Mouse (Mus musculus) intestine, postnatal 0 days (tissue): Measurements from ENCODE around the gene Rars. TPM values are rescaled to one million over a fixed set of nuclear protein-coding genes. Genes with fewer than 3 reads are reported as not detected.
"Not testable (repeated sequence)": the region's sequence is repeated elsewhere in the genome, so short reads cannot be mapped to it uniquely, and the experiment has no call there.

Experiments used
- ATAC-seq: fragments of 200-750 bp; cut with Nextera tagmentation; 2 replicates; pipeline ENCODE4 v1.8.0; 2017; ENCODE audit warnings: mild to moderate bottlenecking, moderate TSS enrichment, moderate library complexity
- H3K27ac ChIP-seq: fragments of 300-500 bp; sonication (generic); 2 replicates; pipeline ENCODE4 v1.5.1; 2014; ENCODE audit warnings: mild to moderate bottlenecking, low read depth, low read length, moderate library complexity
- H3K27me3 ChIP-seq: fragments of 300-500 bp; sonication (generic); replicated peaks from 2 replicates; pipeline ENCODE4 v1.6.1; 2014; ENCODE audit warnings: low read length, mixed read lengths; ENCODE audit not compliant: control insufficient read depth, insufficient read depth
- H3K36me3 ChIP-seq: fragments of 300-500 bp; sonication (generic); 2 replicates; pipeline ENCODE4 v1.6.1; 2014; ENCODE audit warnings: mild to moderate bottlenecking, moderate library complexity; ENCODE audit not compliant: control insufficient read depth, insufficient read depth
- H3K4me1 ChIP-seq: fragments of 300-500 bp; sonication (generic); replicated peaks from 2 replicates; pipeline ENCODE4 v1.6.1; 2014; ENCODE audit warnings: antibody characterized with exemption, low read length, mixed read lengths; ENCODE audit not compliant: control insufficient read depth, insufficient read depth
- H3K4me2 ChIP-seq: fragments of 300-500 bp; sonication (generic); replicated peaks from 2 replicates; pipeline ENCODE4 v1.6.1; 2014; ENCODE audit warnings: low read depth, mild to moderate bottlenecking, moderate library complexity
- H3K4me3 ChIP-seq: fragments of 300-500 bp; sonication (generic); 2 replicates; pipeline ENCODE4 v1.5.1; 2014; ENCODE audit warnings: low read depth, low read length
- H3K9ac ChIP-seq: fragments of 300-500 bp; sonication (generic); 2 replicates; pipeline ENCODE4 v1.6.1; 2014; ENCODE audit warnings: mild to moderate bottlenecking, low read depth, low read length
- H3K9me3 ChIP-seq: fragments of 300-500 bp; sonication (generic); 2 replicates; pipeline ENCODE4 v1.6.1; 2016; ENCODE audit warnings: mixed run types; ENCODE audit not compliant: control insufficient read depth
- CTCF ChIP-seq: sonication (generic); IDR thresholded peaks from 2 replicates; pipeline ENCODE4 v1.5.1; 2016; ENCODE audit warnings: low read depth, mild to moderate bottlenecking, control low read depth, antibody characterized with exemption, moderate library complexity
- WGBS: fragments of 180-500 bp; shearing (Covaris S2); extraction: QIAGEN DNeasy Blood & Tissue Kit; methylation state at CpG from one replicate; pipeline ENCODE4 v1.1.7; 2014; 5-methylcytosine and 5-hydroxymethylcytosine counted together
- polyA plus RNA-seq: library from polyadenylated mRNA; unstranded; fragments of >200 nt; fragmentation: Nextera tagmentation; extraction: Ambion mirVana; gene quantifications from 2 replicates; pipeline ENCODE4 v1.2.1, GENCODE M21; 2015

The Rars gene
- polyA plus RNA-seq, 1 experiment from 2014 or later, result 82.3 TPM

DNA sequence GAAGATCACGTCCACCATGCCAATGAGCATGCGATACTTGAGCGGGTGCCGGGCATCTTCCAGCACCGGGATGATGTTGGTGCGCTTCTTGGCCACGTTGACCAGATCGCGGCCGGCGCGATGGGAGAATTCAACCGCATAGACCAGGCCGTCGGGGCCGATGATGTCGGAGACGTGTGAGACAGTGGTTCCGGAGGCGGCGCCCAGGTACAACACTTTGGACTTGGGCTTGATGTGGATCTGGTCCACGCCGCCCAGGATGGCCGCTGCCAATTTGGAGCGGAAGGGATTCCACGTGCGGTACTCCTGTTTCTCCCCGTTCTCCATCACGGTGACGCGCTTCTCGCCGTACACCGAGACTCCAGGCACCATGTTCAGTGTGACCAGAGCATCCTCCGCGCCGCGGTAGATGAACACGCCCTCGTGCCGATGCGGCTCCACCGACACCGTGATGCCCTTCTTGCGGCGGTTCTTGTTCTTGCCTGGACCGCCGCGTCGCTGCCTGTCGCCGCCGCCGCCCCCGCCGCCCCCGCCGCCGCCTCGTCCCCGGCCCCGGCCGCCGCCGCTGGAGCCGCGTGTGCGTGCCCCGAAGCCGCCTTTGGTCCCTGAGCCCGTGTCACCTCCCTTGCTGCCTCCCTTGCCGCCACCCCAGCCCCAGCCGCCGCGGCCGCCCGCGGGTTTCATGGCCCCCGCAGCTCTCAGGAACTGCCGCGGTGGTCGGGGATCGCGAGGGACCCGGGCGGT lies 36.4 kb downstream of the Rars start:
- Histone ChIP-seq H3K27ac (no peak overlapping the region), H3K9me3 (no peaks in the 10 kb centered on the region), H3K27me3 (peaks cover 44% of the 10 kb centered on the region), H3K4me2 (peak overlapping the region; percentile 53), H3K4me3 (peak overlapping the region; percentile 30), H3K36me3 (no peaks in the 10 kb centered on the region), H3K9ac (no peak overlapping the region), H3K4me1 (no peaks in the 10 kb centered on the region)
- no peak for TF ChIP-seq CTCF
- ATAC-seq, result no peak
- 7% methylated on average over 68 of the region's 86 CpGs for WGBS

DNA sequence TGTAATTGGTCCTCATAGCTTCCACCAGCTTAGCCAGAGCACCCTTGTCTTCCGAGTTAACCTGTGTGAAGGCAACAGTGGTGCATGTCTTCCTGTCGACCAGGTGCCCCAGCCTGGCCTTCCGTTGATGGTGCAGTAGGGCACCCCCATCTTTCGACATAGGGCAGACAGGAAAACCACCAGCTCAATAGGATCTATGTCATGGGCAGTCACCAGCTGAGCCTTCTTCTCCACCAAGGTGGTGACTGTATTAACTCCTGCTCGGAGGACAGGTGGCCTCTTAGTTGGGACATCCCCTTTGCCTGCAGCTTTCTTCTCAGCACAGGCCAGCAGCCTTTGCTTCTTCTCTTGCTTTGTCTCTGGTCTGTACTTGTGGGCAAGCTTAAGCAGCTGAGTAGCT lies 41.5 kb downstream of the Rars start:
- not testable (repeated sequence) for H3K4me1 ChIP-seq, H3K4me2 ChIP-seq, H3K4me3 ChIP-seq, H3K27ac ChIP-seq, H3K9me3 ChIP-seq, H3K9ac ChIP-seq, ATAC-seq
- H3K36me3 ChIP-seq, result peaks cover 22% of the 10 kb centered on the region
- peaks cover 24% of the 10 kb centered on the region for H3K27me3 ChIP-seq
- 76% methylated on average over 5 of the region's 5 CpGs for WGBS

DNA sequence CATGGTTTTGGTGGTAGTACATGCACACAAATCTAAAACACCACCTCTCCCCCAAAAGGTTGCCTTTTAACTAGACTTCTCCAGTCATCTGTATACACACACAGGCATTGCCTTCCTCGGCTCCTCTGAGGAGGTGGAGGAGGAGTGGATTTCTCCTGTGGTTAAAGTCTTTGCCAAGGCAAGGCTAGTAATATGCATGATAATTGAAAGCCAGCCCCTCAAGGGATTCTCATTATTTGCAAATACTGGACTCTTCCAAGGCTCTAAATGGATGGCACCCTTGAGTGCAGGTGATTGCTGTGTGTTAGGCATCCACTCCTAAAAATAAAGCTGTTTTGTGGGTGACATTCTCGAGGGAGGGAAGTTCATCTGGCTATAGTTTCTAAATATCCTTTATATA lies 45.9 kb downstream of the Rars start:
- Histone ChIP-seq H3K27ac (no peak overlapping the region), H3K36me3 (peaks cover 43% of the 10 kb centered on the region), H3K4me1 (no peaks in the 10 kb centered on the region), H3K4me2 (no peak overlapping the region), H3K4me3 (no peak overlapping the region), H3K27me3 (no peaks in the 10 kb centered on the region), H3K9ac (no peak overlapping the region), H3K9me3 (no peaks in the 10 kb centered on the region)
- no peak for ATAC-seq
- whole genome bisulfite sequencing, result 77% methylated on average over 2 of the region's 2 CpGs
- TF ChIP-seq CTCF, result no peak

DNA sequence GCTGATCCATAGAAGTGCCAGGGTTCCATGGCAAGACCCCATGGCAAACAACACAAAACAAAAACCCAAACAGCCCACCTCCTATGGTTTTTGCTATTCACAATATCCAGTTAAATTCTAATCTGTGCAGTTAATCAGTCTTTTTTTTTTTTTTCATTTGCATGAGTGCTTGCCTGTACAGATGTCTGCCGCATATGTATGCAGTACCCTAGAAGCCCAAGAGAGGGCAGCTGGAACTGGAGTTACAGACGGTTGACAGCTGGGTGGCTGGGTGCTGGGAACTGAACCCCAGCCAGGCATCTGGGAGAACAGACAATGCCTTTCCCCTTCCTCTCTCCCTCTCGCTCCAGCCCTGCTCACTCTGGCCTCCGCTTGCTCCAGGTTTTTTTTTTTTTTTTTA lies 49.8 kb downstream of the Rars start:
- H3K4me1 ChIP-seq, result 0 out of 2 replicates have a peak, but pooled peaks cover 3% of the 10 kb centered on the region
- H3K9ac ChIP-seq, result no peak overlapping the region
- no peak for ATAC-seq
- no peaks in the 10 kb centered on the region for H3K9me3 ChIP-seq
- H3K4me2 ChIP-seq, result no peak overlapping the region
- H3K27me3 ChIP-seq, result no peaks in the 10 kb centered on the region
- 93% methylated on average over 4 of the region's 4 CpGs for WGBS
- TF ChIP-seq CTCF, result no peak
- H3K36me3 ChIP-seq, result peaks cover 45% of the 10 kb centered on the region
- no peak overlapping the region for H3K4me3 ChIP-seq
- H3K27ac ChIP-seq, result 0 out of 2 replicates have a peak overlapping the region, but pooled peaks have one; percentile 30

DNA sequence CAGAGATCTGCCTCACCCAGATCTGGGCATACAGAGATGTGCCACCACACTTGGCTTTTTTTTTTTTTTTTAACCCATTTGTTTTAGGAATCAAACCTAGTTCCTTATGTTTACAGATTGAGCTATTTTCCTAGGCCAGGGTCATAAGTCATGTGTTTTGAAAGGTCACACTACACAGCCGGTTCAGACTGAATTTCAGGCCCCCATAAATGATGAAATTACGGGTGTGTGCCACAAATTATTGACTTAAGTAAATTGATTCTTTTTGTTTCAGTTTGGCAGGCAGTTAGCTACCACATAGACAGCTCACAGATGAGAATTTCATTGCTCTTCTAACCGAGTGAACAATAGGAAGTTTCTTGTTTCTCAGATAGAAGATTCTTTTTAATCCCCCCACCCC lies 50.3 kb downstream of the Rars start:
- no peaks in the 10 kb centered on the region for H3K9me3 ChIP-seq
- 0 out of 2 replicates have a peak, but pooled peaks cover 3% of the 10 kb centered on the region for H3K4me1 ChIP-seq
- ATAC-seq, result no peak
- H3K4me2 ChIP-seq, result no peak overlapping the region
- H3K9ac ChIP-seq, result no peak overlapping the region
- no peak for TF ChIP-seq CTCF
- H3K27ac ChIP-seq, result peak overlapping the region; percentile 30; the same call in 1 of the 2 replicates
- H3K4me3 ChIP-seq, result no peak overlapping the region
- 58% methylated on average over 3 of the region's 3 CpGs for WGBS
- peaks cover 46% of the 10 kb centered on the region for H3K36me3 ChIP-seq
- H3K27me3 ChIP-seq, result no peaks in the 10 kb centered on the region

DNA sequence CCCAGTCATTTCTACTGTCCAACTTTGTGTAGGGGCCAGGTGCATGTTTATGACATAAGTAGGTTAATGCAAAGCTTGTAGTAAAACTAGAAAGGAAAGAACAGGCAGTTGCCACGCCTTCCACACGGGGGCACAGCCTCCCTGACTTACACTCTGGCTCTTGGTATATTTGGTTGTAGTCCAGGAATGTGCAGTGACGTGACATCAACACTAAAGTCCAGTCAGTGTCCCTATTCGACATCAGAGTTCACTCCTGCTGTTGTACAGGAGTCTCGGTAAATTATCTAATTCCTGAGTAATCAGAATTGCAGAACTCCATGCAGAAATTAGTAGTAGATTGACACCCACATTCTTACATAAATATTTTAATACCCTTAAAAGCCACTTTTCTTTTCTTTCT lies 51.3 kb downstream of the Rars start:
- TF ChIP-seq CTCF, result peak; percentile 67
- H3K9me3 ChIP-seq, result no peaks in the 10 kb centered on the region
- H3K4me2 ChIP-seq, result no peak overlapping the region
- 0 out of 2 replicates have a peak, but pooled peaks cover 3% of the 10 kb centered on the region for H3K4me1 ChIP-seq
- 52% methylated on average over 5 of the region's 5 CpGs for WGBS
- peak; percentile 79 for ATAC-seq
- H3K27me3 ChIP-seq, result no peaks in the 10 kb centered on the region
- no peak overlapping the region for H3K4me3 ChIP-seq
- no peak overlapping the region for H3K9ac ChIP-seq
- H3K27ac ChIP-seq, result peak overlapping the region; percentile 62
- H3K36me3 ChIP-seq, result peaks cover 54% of the 10 kb centered on the region
